Mouse (Mus musculus) heart, embryonic 10.5 days (tissue): Measurements from ENCODE around the gene Clec12b. TPM values are rescaled to one million over a fixed set of nuclear protein-coding genes. Genes with fewer than 3 reads are reported as not detected.
A peak's percentile ranks its signal among the peaks of the same experiment; 100 is the strongest.
"Not testable (repeated sequence)": the region's sequence is repeated elsewhere in the genome, so short reads cannot be mapped to it uniquely, and the experiment has no call there.

Experiments used
- DNase-seq: peaks from one replicate; pipeline ENCODE4 v3.0.0-alpha.2; 2017; ENCODE audit warnings: low spot score
- H3K27ac ChIP-seq: fragments of 300-500 bp; sonication (generic); 2 replicates; pipeline ENCODE4 v1.5.1; 2016; ENCODE audit warnings: mild to moderate bottlenecking
- H3K27me3 ChIP-seq: fragments of 300-500 bp; sonication (generic); 2 replicates; pipeline ENCODE4 v1.6.1; 2016; ENCODE audit warnings: mild to moderate bottlenecking; ENCODE audit not compliant: poor library complexity, insufficient read depth, severe bottlenecking
- H3K36me3 ChIP-seq: fragments of 300-500 bp; sonication (generic); 2 replicates; pipeline ENCODE4 v1.6.1; 2016; ENCODE audit warnings: mild to moderate bottlenecking, moderate library complexity
- H3K4me1 ChIP-seq: fragments of 300-500 bp; sonication (generic); 2 replicates; pipeline ENCODE4 v1.6.1; 2016; ENCODE audit warnings: mild to moderate bottlenecking
- H3K4me3 ChIP-seq: fragments of 300-500 bp; sonication (generic); 2 replicates; pipeline ENCODE4 v1.5.1; 2016; ENCODE audit warnings: mild to moderate bottlenecking, moderate library complexity
- H3K9me3 ChIP-seq: fragments of 300-500 bp; sonication (generic); 2 replicates; pipeline ENCODE4 v1.6.1; 2016; ENCODE audit warnings: mild to moderate bottlenecking, moderate library complexity
- WGBS: fragments of 180-500 bp; shearing (Covaris S2); methylation state at CpG from one replicate; pipeline ENCODE4 v1.1.7; 2016; 5-methylcytosine and 5-hydroxymethylcytosine counted together
- polyA plus RNA-seq: library from polyadenylated mRNA; unstranded; fragments of >200 nt; fragmentation: Nextera tagmentation; extraction: Ambion mirVana; gene quantifications from 2 replicates; pipeline ENCODE4 v1.2.1, GENCODE M21; 2016

Gene Clec12b
- polyA plus RNA-seq, 1 experiment from 2014 or later, result 0.67 TPM

DNA sequence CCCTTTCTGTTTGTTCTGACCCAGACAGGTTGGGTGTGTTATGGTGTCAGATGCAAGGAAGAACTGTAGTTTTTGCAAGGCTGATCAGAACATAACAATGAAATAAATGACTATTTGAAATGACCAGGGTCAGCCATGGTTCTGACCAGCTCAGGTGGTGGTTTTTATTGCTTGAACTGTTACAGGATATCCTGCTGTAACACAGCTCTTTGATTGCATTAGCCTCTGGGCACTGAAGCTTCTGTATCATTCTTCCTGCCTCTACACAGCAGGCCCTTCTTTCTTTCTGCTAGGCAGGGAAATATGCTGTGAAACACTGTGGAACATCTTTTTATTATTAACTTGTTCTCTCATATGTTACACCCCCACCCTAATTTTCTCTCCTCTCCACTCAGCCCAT lies 29.2 kb downstream of the Clec12b start:
- no peak for DNase-seq
- H3K9me3 ChIP-seq, result no peaks in the 10 kb centered on the region
- H3K4me1 ChIP-seq, result no peaks in the 10 kb centered on the region
- H3K27me3 ChIP-seq, result no peaks in the 10 kb centered on the region
- no peak overlapping the region for H3K4me3 ChIP-seq
- no peak overlapping the region for H3K27ac ChIP-seq
- H3K36me3 ChIP-seq, result no peaks in the 10 kb centered on the region

- no peaks in the 10 kb centered on the region for H3K27me3 ChIP-seq
- H3K4me1 ChIP-seq, result no peaks in the 10 kb centered on the region
- DNase-seq, result no peak
- WGBS, result 92% methylated on average over 2 of the region's 2 CpGs
- H3K27ac ChIP-seq, result no peak overlapping the region
- no peaks in the 10 kb centered on the region for H3K36me3 ChIP-seq
- no peaks in the 10 kb centered on the region for H3K9me3 ChIP-seq
- no peak overlapping the region for H3K4me3 ChIP-seq
These were observed 29.9 kb downstream of the Clec12b start for GRCm38 (mm10) chr6:129355774-129356173.

GRCm38 (mm10) chr6:129351091-129351490 lies 34.6 kb downstream of the Clec12b start:
- DNase-seq, result no peak
- 84% methylated on average over 3 of the region's 3 CpGs for WGBS
- Histone ChIP-seq H3K4me1 (no peaks in the 10 kb centered on the region), H3K27me3 (no peaks in the 10 kb centered on the region), H3K36me3 (no peaks in the 10 kb centered on the region), H3K27ac (no peak overlapping the region), H3K9me3 (no peaks in the 10 kb centered on the region), H3K4me3 (no peak overlapping the region)

DNA sequence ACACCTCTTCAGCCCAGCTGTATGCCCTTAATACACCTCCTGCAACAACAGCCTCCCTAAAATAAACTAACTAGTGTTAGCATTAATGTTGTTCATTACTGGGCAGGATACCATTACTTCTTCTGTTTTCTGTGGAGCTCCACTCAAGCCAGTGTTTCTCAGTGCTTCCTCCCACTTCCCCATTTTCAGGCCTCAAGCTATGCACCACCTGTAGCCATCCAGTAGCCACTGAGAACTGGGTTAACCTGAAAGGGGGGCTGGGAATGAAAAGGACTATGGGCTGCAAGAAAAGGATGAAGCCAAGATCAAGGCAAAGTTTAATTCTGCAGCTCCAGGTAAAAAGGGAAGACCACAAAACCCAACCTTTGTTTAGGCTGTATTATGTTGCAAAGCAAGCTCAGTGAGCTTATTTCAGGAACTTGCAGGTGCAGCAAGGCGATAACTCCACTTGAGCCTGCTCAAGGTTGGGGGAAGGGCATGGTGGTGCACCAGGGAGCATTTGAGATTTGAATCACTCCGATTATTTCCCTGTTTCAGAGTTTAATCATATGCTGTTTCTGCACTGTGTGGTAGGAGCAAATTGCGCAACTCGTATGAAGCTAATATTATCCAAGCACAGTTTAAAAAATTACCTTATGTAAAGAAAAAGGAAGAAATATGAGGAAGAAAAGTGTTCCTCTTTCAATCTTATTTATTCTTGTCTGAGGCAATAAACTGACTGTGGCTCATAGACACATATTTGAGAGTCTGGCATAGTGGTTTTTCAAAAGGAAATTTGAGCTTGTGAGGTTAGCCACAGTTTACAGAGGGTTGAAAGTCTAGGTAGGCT lies 35.9 kb downstream of the Clec12b start:
- no peak overlapping the region for H3K27ac ChIP-seq
- no peaks in the 10 kb centered on the region for H3K27me3 ChIP-seq
- DNase-seq, result no peak
- H3K9me3 ChIP-seq, result no peaks in the 10 kb centered on the region
- WGBS, result 59% methylated on average over 4 of the region's 4 CpGs
- H3K4me3 ChIP-seq, result no peak overlapping the region
- no peaks in the 10 kb centered on the region for H3K4me1 ChIP-seq
- no peaks in the 10 kb centered on the region for H3K36me3 ChIP-seq

DNA sequence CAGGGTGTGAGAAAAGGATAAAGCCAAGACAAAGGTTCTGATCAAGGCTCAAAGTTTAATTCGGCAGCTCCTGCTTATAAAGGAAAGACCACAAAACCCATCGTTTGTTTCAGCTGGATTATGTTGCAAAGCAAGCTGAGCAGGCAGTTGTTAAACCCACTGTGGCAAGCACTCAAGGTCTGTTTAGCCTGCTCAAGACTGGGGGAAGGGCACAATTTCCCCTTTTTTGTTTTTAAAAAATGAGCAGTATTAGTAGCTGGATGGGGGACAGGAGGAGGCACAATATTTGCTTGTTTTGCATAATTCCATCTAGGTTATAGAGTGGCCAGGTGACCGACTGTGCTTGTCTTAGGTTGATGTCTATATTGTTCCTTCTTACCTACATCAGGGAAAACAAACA lies 41.3 kb downstream of the Clec12b start:
- Histone ChIP-seq H3K27ac (no peak overlapping the region), H3K4me1 (no peaks in the 10 kb centered on the region), H3K36me3 (no peaks in the 10 kb centered on the region), H3K4me3 (no peak overlapping the region), H3K9me3 (no peaks in the 10 kb centered on the region), H3K27me3 (no peaks in the 10 kb centered on the region)
- DNase-seq, result no peak
- 71% methylated on average over 3 of the region's 3 CpGs for WGBS

DNA sequence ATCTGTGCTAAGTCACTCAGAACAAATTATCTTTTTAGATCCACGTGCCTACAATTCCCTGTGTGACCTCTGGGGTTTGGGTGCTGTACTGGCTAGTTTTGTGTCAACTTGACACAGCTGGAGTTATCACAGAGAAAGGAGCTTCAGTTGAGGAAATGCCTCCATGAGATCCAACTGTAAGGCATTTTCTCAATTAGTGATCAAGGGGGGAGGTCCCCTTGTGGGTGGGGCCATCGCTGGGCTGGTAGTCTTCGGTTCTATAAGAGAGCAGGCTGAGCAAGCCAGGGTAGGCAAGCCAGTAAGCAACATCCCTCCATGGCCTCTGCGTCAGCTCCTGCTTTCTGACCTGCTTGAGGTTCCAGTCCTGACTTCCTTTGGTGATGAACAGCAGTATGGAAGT lies 43.3 kb downstream of the Clec12b start, which contains the start of gene Clec12a:
Gene Clec12a (plus strand): TSS at position 301 of the 400 bp plus-strand sequence.
- H3K36me3 ChIP-seq, H3K9me3 ChIP-seq, H3K27ac ChIP-seq, H3K4me1 ChIP-seq, DNase-seq, H3K4me3 ChIP-seq, H3K27me3 ChIP-seq: not testable (repeated sequence)
- WGBS, result 78% methylated on average over 4 of the region's 4 CpGs

DNA sequence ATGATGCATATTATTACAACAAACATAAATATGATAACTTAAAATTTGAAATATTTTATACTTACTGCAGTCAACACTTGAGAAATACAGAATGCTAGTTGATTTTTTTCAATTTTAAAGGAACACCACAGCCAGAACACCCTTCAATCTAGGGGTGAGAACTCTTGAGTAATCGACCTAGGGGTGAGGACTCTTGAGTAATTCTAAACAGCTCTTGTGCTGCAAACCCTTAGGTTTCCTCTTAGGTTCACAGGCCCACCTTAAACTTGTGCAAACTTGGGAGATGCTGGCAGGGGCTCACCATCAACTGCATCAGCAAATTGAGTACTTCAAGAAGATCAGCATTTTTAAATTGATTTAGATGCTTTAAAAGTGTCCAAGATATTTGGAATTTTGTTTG lies 47.9 kb downstream of the Clec12b start:
- 71% methylated on average over 1 of the region's 1 CpGs for WGBS
- Histone ChIP-seq H3K4me3 (no peak overlapping the region), H3K9me3 (no peaks in the 10 kb centered on the region), H3K36me3 (no peaks in the 10 kb centered on the region), H3K4me1 (no peaks in the 10 kb centered on the region), H3K27ac (no peak overlapping the region), H3K27me3 (no peaks in the 10 kb centered on the region)
- DNase-seq, result no peak

GRCm38 (mm10) chr6:129333674-129334078 lies 52.0 kb downstream of the Clec12b start:
- Histone ChIP-seq H3K4me1 (no peaks in the 10 kb centered on the region), H3K36me3 (no peaks in the 10 kb centered on the region), H3K27ac (no peak overlapping the region), H3K27me3 (no peaks in the 10 kb centered on the region), H3K9me3 (no peaks in the 10 kb centered on the region), H3K4me3 (no peak overlapping the region)
- DNase-seq, result peak; percentile 75
- WGBS, result 30% methylated on average over 11 of the region's 11 CpGs

DNA sequence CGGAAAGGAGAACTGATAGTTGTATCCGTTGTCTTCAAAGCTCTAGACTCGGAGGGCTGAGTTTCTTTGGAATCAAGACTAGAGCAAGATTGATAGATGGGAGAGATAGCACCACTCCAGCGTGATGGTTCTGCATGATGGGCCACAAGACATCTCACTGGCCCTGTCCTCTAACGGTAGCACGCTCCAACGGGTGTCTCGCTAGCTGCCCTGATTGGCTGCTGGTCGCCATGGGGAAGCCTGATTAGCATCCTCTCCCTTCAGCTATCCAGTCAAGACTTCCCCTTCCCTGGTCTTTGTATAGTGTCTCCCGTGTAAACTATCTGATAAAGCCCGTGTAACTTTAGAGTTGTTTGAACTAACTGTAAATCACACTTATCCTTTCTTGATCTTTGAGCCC lies 54.1 kb downstream of the Clec12b start, which contains the start of gene 4922502D21Rik:
Gene 4922502D21Rik (minus strand): TSS at position 187 of the 400 bp plus-strand sequence.
- no peaks in the 10 kb centered on the region for H3K9me3 ChIP-seq
- H3K36me3 ChIP-seq, result no peaks in the 10 kb centered on the region
- WGBS, result 54% methylated on average over 11 of the region's 11 CpGs
- DNase-seq, result no peak
- no peak within 1 kb of the TSS for H3K4me3 ChIP-seq
- no peaks in the 10 kb centered on the region for H3K4me1 ChIP-seq
- H3K27me3 ChIP-seq, result no peaks in the 10 kb centered on the region
- H3K27ac ChIP-seq, result no peak within 1 kb of the TSS

DNA sequence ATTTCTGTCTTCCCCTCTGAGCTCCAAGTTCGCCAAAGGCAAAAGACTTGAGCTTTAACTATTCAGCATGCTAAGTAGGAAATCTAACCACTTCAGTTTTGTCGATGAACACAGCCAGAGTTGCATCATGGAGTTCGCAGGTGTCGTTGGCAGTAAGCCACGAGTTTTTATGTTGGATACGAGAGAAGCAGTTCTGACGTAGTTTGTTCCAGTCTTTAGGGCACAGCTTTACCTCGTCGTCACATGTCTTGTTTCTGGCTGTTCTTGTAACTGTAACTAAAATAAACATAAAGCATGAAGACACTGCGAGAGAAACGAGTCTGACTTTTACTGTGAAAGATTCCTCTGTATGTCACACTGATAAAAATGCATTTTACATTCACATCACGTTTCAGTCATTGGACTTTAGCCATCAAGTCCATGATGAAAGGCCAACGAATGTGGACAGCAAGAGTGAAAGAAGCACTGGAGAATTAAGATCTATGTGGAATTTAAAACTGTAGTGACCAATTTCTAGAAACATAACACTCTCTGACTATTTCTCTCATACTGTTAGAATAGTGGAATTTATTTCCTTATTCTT lies 59.0 kb downstream of the Clec12b start:
- Histone ChIP-seq H3K27ac (no peak overlapping the region), H3K9me3 (no peaks in the 10 kb centered on the region), H3K4me1 (no peaks in the 10 kb centered on the region), H3K36me3 (no peaks in the 10 kb centered on the region), H3K27me3 (no peaks in the 10 kb centered on the region), H3K4me3 (no peak overlapping the region)
- DNase-seq, result no peak
- WGBS, result 73% methylated on average over 13 of the region's 13 CpGs

DNA sequence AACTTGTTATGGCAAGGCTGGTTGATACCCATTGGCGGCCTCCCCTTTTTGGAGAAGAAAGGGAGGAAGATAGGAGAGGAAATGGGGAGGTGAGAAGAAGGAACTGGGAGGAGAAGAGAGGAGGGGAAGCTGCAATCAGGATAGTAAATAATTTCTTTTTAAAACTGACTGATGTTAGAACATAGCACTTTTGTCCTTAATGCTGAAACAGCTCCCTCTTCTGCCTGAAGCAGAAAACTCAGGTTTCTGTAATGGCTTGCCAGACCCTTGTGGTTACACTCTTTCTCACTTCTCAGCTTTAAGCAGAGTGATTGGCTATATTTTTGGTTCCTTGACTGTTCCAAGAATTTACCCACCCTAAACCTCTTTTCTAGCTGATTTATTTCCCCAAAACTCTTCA lies 59.7 kb downstream of the Clec12b start:
- DNase-seq, result no peak

More for the DNA sequence above, 59.7 kb downstream of the Clec12b start:
- WGBS, result 59% methylated on average over 1 of the region's 1 CpGs
- no peaks in the 10 kb centered on the region for H3K9me3 ChIP-seq
- H3K4me3 ChIP-seq, result no peak overlapping the region
- no peaks in the 10 kb centered on the region for H3K36me3 ChIP-seq
- no peak overlapping the region for H3K27ac ChIP-seq
- no peaks in the 10 kb centered on the region for H3K27me3 ChIP-seq
- no peaks in the 10 kb centered on the region for H3K4me1 ChIP-seq
